Mouse (Mus musculus) adrenal gland, adult 8-10 months (tissue): ENCODE results near the gene Zfp292. TPM values are rescaled to one million over a fixed set of nuclear protein-coding genes. Genes with fewer than 3 reads are reported as not detected.

Source experiments
- DNase-seq: peaks from one replicate; pipeline ENCODE4 v3.0.0; 2022
- total RNA-seq, 4 experiments: library from RNA; stranded (reverse); gene quantifications; 2 replicates each; pipeline ENCODE4 v1.2.4; 2022

The Zfp292 gene
- total RNA-seq, 4 experiments from 2014 or later: 18.6 to 25.2 (median 22.2) TPM

DNA sequence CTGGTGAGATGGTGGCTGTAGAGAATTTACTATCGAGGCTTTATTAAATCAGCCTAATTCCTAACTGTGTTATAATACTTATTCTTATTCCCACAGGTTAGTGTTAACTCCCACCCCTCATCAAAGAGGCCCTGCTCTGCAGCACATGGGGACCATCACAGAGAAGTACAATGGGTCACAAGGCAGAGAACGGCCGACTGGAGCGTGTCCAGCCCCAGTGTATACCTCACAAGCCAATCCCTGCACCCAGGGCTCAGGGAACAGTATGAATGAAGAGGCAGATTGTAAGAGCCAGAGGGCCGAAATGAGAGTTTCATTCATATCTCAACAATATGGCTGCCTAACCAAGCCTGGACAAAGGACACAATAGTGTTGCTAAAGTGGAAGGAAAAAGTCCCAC, 86.5 kb downstream of the Zfp292 start:
- DNase-seq: no peak

DNA sequence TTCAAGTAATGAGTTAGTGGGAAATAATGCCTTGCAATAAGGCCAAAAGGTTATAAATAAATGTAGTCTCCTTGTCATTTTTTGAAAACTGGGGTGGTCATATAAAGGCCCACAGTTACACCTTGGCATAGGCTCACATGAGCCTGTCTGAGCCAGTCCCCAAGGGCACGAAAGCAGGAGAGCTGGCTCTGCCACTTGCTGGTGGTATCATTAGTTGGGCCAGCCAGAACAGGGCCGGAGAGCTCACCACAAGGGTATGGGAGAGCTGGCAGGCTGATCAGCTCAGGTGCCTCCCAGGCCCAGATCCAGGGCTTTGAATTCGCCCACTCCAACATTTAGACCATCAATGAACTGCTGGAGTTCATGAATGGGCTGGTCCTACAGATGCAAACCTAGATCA, 96.3 kb downstream of the Zfp292 start:
- DNase-seq: no peak

DNA sequence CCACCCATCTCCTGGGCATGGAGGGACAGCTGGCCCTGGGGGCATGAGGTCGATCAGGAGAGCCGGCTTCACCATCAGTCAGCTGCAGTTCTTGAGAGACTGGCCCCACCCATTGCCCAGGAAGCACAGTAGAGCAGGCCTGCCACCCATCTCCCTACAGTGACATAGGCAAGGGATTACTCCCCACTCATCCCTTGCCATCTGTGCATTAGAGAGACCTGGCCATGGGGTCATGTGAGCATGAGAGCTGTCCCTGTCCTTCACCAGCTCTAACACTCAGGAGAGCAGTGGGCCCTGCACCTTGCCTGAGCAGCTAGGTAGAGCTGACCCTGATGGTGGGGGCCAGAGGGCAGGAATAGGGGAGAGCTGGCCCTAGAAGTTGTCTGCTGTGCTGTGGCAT, 97.1 kb downstream of the Zfp292 start:
- no peak for DNase-seq

DNA sequence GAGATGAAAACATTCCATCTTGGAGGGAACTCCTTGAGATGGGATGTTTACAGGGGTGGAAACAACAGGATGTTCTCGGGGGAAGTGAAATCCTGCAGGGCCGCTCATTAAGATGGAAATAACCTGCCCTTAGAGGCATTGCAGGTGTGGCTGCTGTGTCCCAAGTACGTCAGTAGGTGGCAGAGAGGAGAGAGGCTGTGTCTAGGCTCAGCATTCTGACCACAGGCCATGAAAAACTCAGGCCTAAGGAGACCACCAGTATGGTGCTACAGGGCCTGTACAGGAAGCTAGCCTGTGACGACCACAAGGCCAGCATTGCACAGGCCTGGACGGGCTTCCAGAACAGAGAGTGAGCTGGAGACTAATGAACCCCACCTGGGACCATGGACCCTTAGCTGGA, 97.9 kb downstream of the Zfp292 start:
- DNase-seq: no peak

DNA sequence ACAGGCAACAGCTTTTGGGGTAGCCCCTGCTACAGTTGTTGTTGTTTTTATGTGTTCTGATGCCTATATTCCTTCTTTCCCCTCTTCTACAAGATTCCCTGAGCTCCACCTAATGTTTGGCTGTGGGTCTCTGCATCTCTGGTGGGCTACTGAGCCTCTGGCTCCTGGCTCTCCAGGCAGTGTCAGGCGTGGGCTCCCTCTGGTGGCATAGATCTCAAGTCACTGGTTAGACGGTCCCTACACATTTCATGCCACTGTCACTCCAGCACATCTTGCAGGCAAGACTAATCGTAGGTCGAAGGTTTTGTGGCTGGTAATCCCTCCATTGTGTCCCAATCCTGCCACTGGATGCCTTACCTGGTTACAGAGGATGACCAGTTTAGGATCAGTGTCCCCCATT, 100.0 kb downstream of the Zfp292 start:
- DNase-seq: no peak

DNA sequence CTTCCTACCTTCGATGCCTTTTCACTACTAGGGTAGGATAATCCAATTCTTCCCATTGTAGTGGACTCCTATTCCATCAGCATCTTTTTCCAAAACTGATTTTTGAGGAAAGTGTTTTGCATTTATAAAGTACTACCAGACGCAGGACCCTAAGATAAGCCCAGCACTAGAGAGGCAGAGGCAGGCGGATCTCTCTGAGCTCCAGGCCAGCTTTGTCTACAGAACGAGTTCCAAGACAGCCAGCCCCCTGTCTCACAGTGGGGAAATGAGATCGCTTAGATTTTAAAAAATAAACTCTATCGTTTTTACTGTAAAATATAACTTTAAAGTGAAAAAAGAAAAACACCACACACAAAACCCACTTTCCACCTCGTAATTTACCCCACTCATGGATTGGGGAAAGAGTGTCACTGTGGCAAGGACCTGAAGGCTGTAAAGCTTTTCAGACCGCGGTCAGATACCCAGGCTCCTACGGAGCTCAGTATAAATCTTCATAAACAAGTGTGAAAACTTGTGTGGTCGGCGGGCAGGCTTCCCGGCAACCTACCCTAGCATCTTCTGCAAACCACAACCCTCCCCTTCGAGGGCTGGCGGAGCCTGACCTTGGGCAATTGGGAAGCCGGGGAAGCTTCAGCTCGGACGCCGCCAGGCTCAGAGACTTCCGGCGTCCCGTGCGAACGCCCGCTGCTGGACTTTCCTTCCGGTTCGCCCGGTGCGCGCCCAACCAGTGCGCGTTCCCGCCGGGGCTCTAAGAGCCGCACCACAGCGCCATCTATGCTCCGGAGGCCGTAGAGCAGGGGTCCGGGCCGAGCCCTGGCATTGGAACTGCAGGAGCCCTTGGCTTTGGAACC, 104.9 kb downstream of the Zfp292 start, which contains the start of gene Smim8:
Smim8 (minus strand) TSS at position 747 of the 851 bp plus-strand sequence.
- DNase-seq: peak; percentile 84

DNA sequence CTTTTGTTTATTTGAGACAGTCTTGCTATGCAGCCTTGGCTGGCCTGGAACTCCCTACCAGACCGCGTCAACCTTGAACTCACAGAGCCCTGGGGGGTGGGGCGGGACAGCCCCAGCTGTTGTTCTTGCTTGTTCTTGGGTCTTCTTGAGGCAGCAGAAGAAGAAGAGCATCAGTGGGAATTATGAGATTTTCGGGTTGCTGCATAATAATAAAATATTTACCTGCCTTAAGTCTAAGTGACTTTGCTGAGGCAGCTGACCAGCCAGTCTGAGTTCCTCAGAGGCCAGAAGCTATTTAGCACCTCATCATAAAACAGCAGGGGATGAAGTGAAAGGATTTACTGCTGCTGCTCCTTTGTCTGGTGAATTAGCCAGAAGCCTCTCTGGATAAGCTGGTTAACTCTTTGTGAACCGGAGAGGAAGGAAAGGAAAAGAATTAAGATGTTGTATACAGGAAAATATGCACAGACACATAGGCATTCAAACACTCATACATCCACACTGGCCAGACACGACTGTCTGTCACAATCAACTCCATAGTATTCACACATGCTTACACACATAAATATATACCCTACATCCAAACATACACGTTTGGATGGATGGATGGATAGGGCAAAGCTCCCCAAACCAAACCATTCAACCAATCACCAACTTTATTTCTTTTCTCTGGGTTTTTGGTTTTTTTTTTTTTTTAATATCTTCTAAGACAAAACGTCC, 110.9 kb downstream of the Zfp292 start:
- DNase-seq: no peak

DNA sequence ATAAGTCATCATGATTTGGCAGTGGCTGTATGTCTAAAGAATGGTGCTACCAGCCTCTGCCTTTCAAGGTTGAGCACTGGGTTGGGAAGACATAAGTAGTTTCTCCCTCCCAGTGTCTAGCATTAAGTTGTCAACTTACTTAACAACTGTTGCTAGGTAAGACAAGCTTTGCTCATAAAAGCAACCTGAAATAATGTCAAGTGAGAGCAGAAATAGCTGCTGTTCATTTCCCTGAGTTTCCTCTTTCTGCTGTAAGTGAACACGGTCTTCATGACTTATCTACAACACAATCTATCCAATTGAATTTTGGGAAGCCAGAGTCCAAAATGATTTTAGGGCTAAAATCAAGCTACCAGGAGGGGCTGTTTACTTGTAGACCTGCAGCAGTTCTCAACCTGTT, 126.6 kb downstream of the Zfp292 start, which contains the start of gene Gm136:
Gm136 (minus strand) TSS at position 101 of the 400 bp plus-strand sequence.
- no peak for DNase-seq

Other genes starting within 250 kb of the Zfp292 start
- gene Slc35a1, start 195.5 kb downstream of the Zfp292 start, total RNA-seq: 10 to 100 TPM; 42.8 to 55.2 (median 53.0) TPM
- gene Cfap206, start 152.8 kb downstream of the Zfp292 start, total RNA-seq: under 1 TPM; 0.31 to 1.00 (median 0.65) TPM
- not detected for gene Gm136, start 126.7 kb downstream of the Zfp292 start, total RNA-seq
- gene Smim8, start 104.5 kb downstream of the Zfp292 start, total RNA-seq: 10 to 100 TPM; 17.3 to 26.2 (median 21.9) TPM
- not detected for gene Cga, start 10.8 kb upstream of the Zfp292 start, total RNA-seq